Mouse (Mus musculus) intestine, postnatal 0 days (tissue): ENCODE data around the gene Ino80. TPM values are rescaled to one million over a fixed set of nuclear protein-coding genes. Genes with fewer than 3 reads are reported as not detected.

Source experiments
- ATAC-seq: fragments of 200-750 bp; cut with Nextera tagmentation; 2 replicates; pipeline ENCODE4 v1.8.0; 2017; ENCODE audit warnings: mild to moderate bottlenecking, moderate TSS enrichment, moderate library complexity
- H3K27ac ChIP-seq: fragments of 300-500 bp; sonication (generic); 2 replicates; pipeline ENCODE4 v1.5.1; 2014; ENCODE audit warnings: mild to moderate bottlenecking, low read depth, low read length, moderate library complexity
- H3K27me3 ChIP-seq: fragments of 300-500 bp; sonication (generic); replicated peaks from 2 replicates; pipeline ENCODE4 v1.6.1; 2014; ENCODE audit warnings: low read length, mixed read lengths; ENCODE audit not compliant: control insufficient read depth, insufficient read depth
- H3K36me3 ChIP-seq: fragments of 300-500 bp; sonication (generic); 2 replicates; pipeline ENCODE4 v1.6.1; 2014; ENCODE audit warnings: mild to moderate bottlenecking, moderate library complexity; ENCODE audit not compliant: control insufficient read depth, insufficient read depth
- H3K4me1 ChIP-seq: fragments of 300-500 bp; sonication (generic); replicated peaks from 2 replicates; pipeline ENCODE4 v1.6.1; 2014; ENCODE audit warnings: antibody characterized with exemption, low read length, mixed read lengths; ENCODE audit not compliant: control insufficient read depth, insufficient read depth
- H3K4me2 ChIP-seq: fragments of 300-500 bp; sonication (generic); replicated peaks from 2 replicates; pipeline ENCODE4 v1.6.1; 2014; ENCODE audit warnings: low read depth, mild to moderate bottlenecking, moderate library complexity
- H3K4me3 ChIP-seq: fragments of 300-500 bp; sonication (generic); 2 replicates; pipeline ENCODE4 v1.5.1; 2014; ENCODE audit warnings: low read depth, low read length
- H3K9ac ChIP-seq: fragments of 300-500 bp; sonication (generic); 2 replicates; pipeline ENCODE4 v1.6.1; 2014; ENCODE audit warnings: mild to moderate bottlenecking, low read depth, low read length
- H3K9me3 ChIP-seq: fragments of 300-500 bp; sonication (generic); 2 replicates; pipeline ENCODE4 v1.6.1; 2016; ENCODE audit warnings: mixed run types; ENCODE audit not compliant: control insufficient read depth
- CTCF ChIP-seq: sonication (generic); IDR thresholded peaks from 2 replicates; pipeline ENCODE4 v1.5.1; 2016; ENCODE audit warnings: low read depth, mild to moderate bottlenecking, control low read depth, antibody characterized with exemption, moderate library complexity
- WGBS: fragments of 180-500 bp; shearing (Covaris S2); extraction: QIAGEN DNeasy Blood & Tissue Kit; methylation state at CpG from one replicate; pipeline ENCODE4 v1.1.7; 2014; 5-methylcytosine and 5-hydroxymethylcytosine counted together
- polyA plus RNA-seq: library from polyadenylated mRNA; unstranded; fragments of >200 nt; fragmentation: Nextera tagmentation; extraction: Ambion mirVana; gene quantifications from 2 replicates; pipeline ENCODE4 v1.2.1, GENCODE M21; 2015

The Ino80 gene
- polyA plus RNA-seq, 1 experiment from 2014 or later = 2.4 TPM

- no peak overlapping the region for H3K4me2 ChIP-seq
- no peaks in the 10 kb centered on the region for H3K9me3 ChIP-seq
- no peaks in the 10 kb centered on the region for H3K36me3 ChIP-seq
- no peak for TF ChIP-seq CTCF
- no peak overlapping the region for H3K27ac ChIP-seq
- 56% methylated on average over 5 of the region's 5 CpGs for WGBS
- H3K27me3 ChIP-seq = no peaks in the 10 kb centered on the region
- no peak overlapping the region for H3K9ac ChIP-seq
- no peak for ATAC-seq
- H3K4me3 ChIP-seq = no peak overlapping the region
- no peaks in the 10 kb centered on the region for H3K4me1 ChIP-seq
Observed at GRCm38 (mm10) chr2:119491953-119492352, 14.5 kb upstream of the Ino80 start.

GRCm38 (mm10) chr2:119486488-119486887, 9.0 kb upstream of the Ino80 start:
- no peak for ATAC-seq
- H3K9me3 ChIP-seq = no peaks in the 10 kb centered on the region
- H3K4me2 ChIP-seq = no peak overlapping the region
- H3K27me3 ChIP-seq = no peaks in the 10 kb centered on the region
- no peak overlapping the region for H3K27ac ChIP-seq
- no peak for TF ChIP-seq CTCF
- no peak overlapping the region for H3K4me3 ChIP-seq
- no peaks in the 10 kb centered on the region for H3K4me1 ChIP-seq
- H3K9ac ChIP-seq = no peak overlapping the region
- no peaks in the 10 kb centered on the region for H3K36me3 ChIP-seq
- 49% methylated on average over 4 of the region's 4 CpGs for WGBS

- Histone ChIP-seq H3K4me3 (no peak overlapping the region), H3K9me3 (no peaks in the 10 kb centered on the region), H3K9ac (no peak overlapping the region), H3K36me3 (no peaks in the 10 kb centered on the region), H3K27me3 (no peaks in the 10 kb centered on the region), H3K4me2 (no peak overlapping the region), H3K27ac (peak overlapping the region; percentile 70), H3K4me1 (no peaks in the 10 kb centered on the region; the same call in 1 of the 2 replicates)
- 50% methylated on average over 1 of the region's 1 CpGs for WGBS
- no peak for TF ChIP-seq CTCF
- ATAC-seq = peak; percentile 7; the same call in 1 of the 2 replicates
Observed at GRCm38 (mm10) chr2:119482307-119482706, 4.8 kb upstream of the Ino80 start.

GRCm38 (mm10) chr2:119478397-119478749, 886 bp upstream of the Ino80 start:
- Histone ChIP-seq H3K9me3 (no peaks in the 10 kb centered on the region), H3K4me2 (peak overlapping the region; percentile 88), H3K27me3 (no peaks in the 10 kb centered on the region), H3K4me3 (peak overlapping the region; percentile 96), H3K9ac (peak overlapping the region; percentile 100), H3K36me3 (no peaks in the 10 kb centered on the region), H3K4me1 (no peaks in the 10 kb centered on the region; the same call in 1 of the 2 replicates), H3K27ac (peak overlapping the region; percentile 99)
- WGBS = 10% methylated on average over 9 of the region's 9 CpGs
- no peak for TF ChIP-seq CTCF
- peak; percentile 44 for ATAC-seq

- under 1% methylated on average over 43 of the region's 44 CpGs for WGBS
Observed at GRCm38 (mm10) chr2:119476621-119477391, 681 bp downstream of the Ino80 start.

GRCm38 (mm10) chr2:119476166-119476565, 1.3 kb downstream of the Ino80 start:
- ATAC-seq = no peak
- no peak for TF ChIP-seq CTCF
- Histone ChIP-seq H3K4me2 (peak overlapping the region; percentile 88), H3K4me3 (peak overlapping the region; percentile 96), H3K9ac (peak overlapping the region; percentile 100), H3K9me3 (no peaks in the 10 kb centered on the region), H3K27me3 (no peaks in the 10 kb centered on the region), H3K36me3 (peaks cover 5% of the 10 kb centered on the region; the same call in 1 of the 2 replicates), H3K4me1 (no peaks in the 10 kb centered on the region; the same call in 1 of the 2 replicates), H3K27ac (0 out of 2 replicates have a peak overlapping the region, but pooled peaks have one; percentile 99)
- 10% methylated on average over 7 of the region's 7 CpGs for WGBS

More at GRCm38 (mm10) chr2:119476621-119477391, 681 bp downstream of the Ino80 start:
- Histone ChIP-seq H3K4me2 (peak overlapping the region; percentile 88), H3K27ac (peak overlapping the region; percentile 99), H3K4me1 (no peaks in the 10 kb centered on the region; the same call in 1 of the 2 replicates), H3K9me3 (no peaks in the 10 kb centered on the region), H3K9ac (peak overlapping the region; percentile 100), H3K4me3 (peak overlapping the region; percentile 96), H3K36me3 (peaks cover 5% of the 10 kb centered on the region; the same call in 1 of the 2 replicates), H3K27me3 (no peaks in the 10 kb centered on the region)
- peak; percentile 35; the same call in 1 of the 2 replicates for ATAC-seq
- peak; percentile 50 for TF ChIP-seq CTCF
